Mouse (Mus musculus) G1E (cell line): Measurements from ENCODE around the gene Dock4. TPM values are rescaled to one million over a fixed set of nuclear protein-coding genes. Genes with fewer than 3 reads are reported as not detected.

Experiments
- ATAC-seq: 2 replicates; pipeline ENCODE4 v1.8.0; 2016; ENCODE audit warnings: mild to moderate bottlenecking; ENCODE audit not compliant: insufficient number of reproducible peaks, poor library complexity, low FRiP score, severe bottlenecking; ENCODE audit errors: extremely low read depth
- DNase-seq: peaks from one replicate; pipeline ENCODE4 v3.0.0; 2012; ENCODE audit warnings: low spot score
- H3K27me3 ChIP-seq: 2 replicates; pipeline ENCODE4 v1.6.1; 2012; ENCODE audit warnings: mild to moderate bottlenecking, low read length, inconsistent platforms; ENCODE audit not compliant: insufficient read depth
- H3K36me3 ChIP-seq: replicated peaks from 2 replicates; pipeline ENCODE3; 2012; ENCODE audit warnings: mild to moderate bottlenecking, inconsistent platforms
- H3K4me1 ChIP-seq: 2 replicates; pipeline ENCODE4 v1.6.1; 2012; ENCODE audit warnings: low read depth, low read length, inconsistent platforms, mixed read lengths; ENCODE audit not compliant: insufficient read depth
- H3K4me3 ChIP-seq: 2 replicates; pipeline ENCODE4 v1.5.1; 2012; ENCODE audit warnings: low read depth, mild to moderate bottlenecking, inconsistent platforms, low read length, moderate library complexity, mixed read lengths
- H3K9me3 ChIP-seq: replicated peaks from 2 replicates; pipeline ENCODE4 v1.6.1; 2012; ENCODE audit warnings: inconsistent platforms
- CTCF ChIP-seq: IDR thresholded peaks from 2 replicates; pipeline ENCODE4 v1.5.1; 2012; ENCODE audit warnings: low read depth, low read length, inconsistent platforms, mixed read lengths
- GATA1 ChIP-seq: IDR thresholded peaks from 2 replicates; pipeline ENCODE4 v1.6.1; 2012; ENCODE audit warnings: borderline replicate concordance, low read length, inconsistent platforms, mixed read lengths
- GATA2 ChIP-seq: IDR thresholded peaks from 2 replicates; pipeline ENCODE4 v1.6.1; 2012; ENCODE audit warnings: low read depth, low read length, inconsistent platforms, borderline replicate concordance
- POLR2AphosphoS5 ChIP-seq: IDR thresholded peaks from 2 replicates; pipeline ENCODE4 v1.6.1; 2012; ENCODE audit warnings: low read depth, low read length, inconsistent platforms; ENCODE audit not compliant: insufficient replicate concordance
- TAL1 ChIP-seq: conservative IDR thresholded peaks from 2 replicates; pipeline ENCODE4 v1.6.1; 2012; ENCODE audit warnings: low read depth, low read length, inconsistent platforms, mixed read lengths
- polyA plus RNA-seq: library from polyadenylated mRNA; stranded (reverse); fragments of >175 nt; gene quantifications from 2 replicates; pipeline ENCODE4 v1.2.3, GENCODE M21; 2012
- total RNA-seq, 2 experiments: library from RNA; stranded (forward) in 1 of 2; stranded (reverse) in 1 of 2; fragments of 200-1000 nt in 1 of 2; fragments of >200 nt in 1 of 2; fragmentation: Nextera tagmentation in 1 of 2; gene quantifications; 2 replicates each; pipeline ENCODE4 v1.2.3; 2014 to 2017

The Dock4 gene
- total and polyA plus RNA-seq, 3 experiments = 0.01 to 1.2 (median 0.68) TPM

- DNase-seq (no peak), ATAC-seq (no peak)
- TF ChIP-seq GATA2 (no peak), POLR2AphosphoS5 (no peak), TAL1 (no peak), CTCF (no peak), GATA1 (no peak)
- Histone ChIP-seq H3K36me3 (no peaks in the 10 kb centered on the region), H3K4me3 (no peak overlapping the region), H3K4me1 (no peaks in the 10 kb centered on the region), H3K27me3 (no peaks in the 10 kb centered on the region), H3K9me3 (no peaks in the 10 kb centered on the region)
Measured at GRCm38 (mm10) chr12:40568971-40569968, 123.5 kb downstream of the Dock4 start.

- H3K36me3 ChIP-seq = no peaks in the 10 kb centered on the region
- no peak for ATAC-seq
Measured at GRCm38 (mm10) chr12:40570250-40570649, 124.5 kb downstream of the Dock4 start.

GRCm38 (mm10) chr12:40574051-40574450 is 128.3 kb downstream of the Dock4 start:
- Histone ChIP-seq H3K9me3 (no peaks in the 10 kb centered on the region), H3K36me3 (no peaks in the 10 kb centered on the region), H3K4me3 (no peak overlapping the region), H3K27me3 (no peaks in the 10 kb centered on the region), H3K4me1 (no peaks in the 10 kb centered on the region)
- ATAC-seq (no peak), DNase-seq (no peak)
- TF ChIP-seq POLR2AphosphoS5 (no peak), GATA1 (no peak), GATA2 (no peak), TAL1 (no peak), CTCF (no peak)

More at GRCm38 (mm10) chr12:40570250-40570649, 124.5 kb downstream of the Dock4 start:
- H3K9me3 ChIP-seq = no peaks in the 10 kb centered on the region
- no peak for DNase-seq
- H3K4me1 ChIP-seq = no peaks in the 10 kb centered on the region
- no peak overlapping the region for H3K4me3 ChIP-seq
- no peaks in the 10 kb centered on the region for H3K27me3 ChIP-seq
- TF ChIP-seq GATA1 (no peak), GATA2 (no peak), CTCF (no peak), TAL1 (no peak), POLR2AphosphoS5 (no peak)

- Histone ChIP-seq H3K4me1 (no peaks in the 10 kb centered on the region), H3K27me3 (no peaks in the 10 kb centered on the region), H3K4me3 (no peak overlapping the region), H3K9me3 (no peaks in the 10 kb centered on the region), H3K36me3 (no peaks in the 10 kb centered on the region)
- DNase-seq = no peak
- ATAC-seq = no peak
- TF ChIP-seq GATA2 = no peak
- no peak for TF ChIP-seq POLR2AphosphoS5
- no peak for TF ChIP-seq CTCF
- TF ChIP-seq TAL1 = no peak
- TF ChIP-seq GATA1 = no peak
Measured at GRCm38 (mm10) chr12:40576749-40577148, 131.0 kb downstream of the Dock4 start.

GRCm38 (mm10) chr12:40580351-40580750 is 134.6 kb downstream of the Dock4 start:
- ATAC-seq (no peak), DNase-seq (no peak)
- H3K36me3 ChIP-seq = no peaks in the 10 kb centered on the region
- TF ChIP-seq CTCF (no peak), GATA2 (no peak), GATA1 (no peak), TAL1 (no peak), POLR2AphosphoS5 (no peak)
- H3K4me1 ChIP-seq = no peaks in the 10 kb centered on the region
- H3K9me3 ChIP-seq = no peaks in the 10 kb centered on the region
- H3K27me3 ChIP-seq = no peaks in the 10 kb centered on the region
- no peak overlapping the region for H3K4me3 ChIP-seq

GRCm38 (mm10) chr12:40581037-40581436 is 135.3 kb downstream of the Dock4 start:
- DNase-seq = no peak
- Histone ChIP-seq H3K4me3 (no peak overlapping the region), H3K27me3 (no peaks in the 10 kb centered on the region), H3K9me3 (no peaks in the 10 kb centered on the region), H3K36me3 (no peaks in the 10 kb centered on the region), H3K4me1 (no peaks in the 10 kb centered on the region)
- TF ChIP-seq TAL1 (no peak), CTCF (no peak), GATA2 (no peak), GATA1 (no peak), POLR2AphosphoS5 (no peak)
- no peak for ATAC-seq
